Mouse (Mus musculus): ENCODE measurements around the gene Npb. TPM values are rescaled to one million over a fixed set of nuclear protein-coding genes. Genes with fewer than 3 reads are reported as not detected.
"Not testable (repeated sequence)": the region's sequence is repeated elsewhere in the genome, so short reads cannot be mapped to it uniquely, and the experiment has no call there.

Npb gene
- 0.42 TPM in 1 of 2 replicates, not detected in the other for polyA plus RNA-seq (2014; fragmentation: Nextera tagmentation; extraction: Ambion mirVana)

DNA sequence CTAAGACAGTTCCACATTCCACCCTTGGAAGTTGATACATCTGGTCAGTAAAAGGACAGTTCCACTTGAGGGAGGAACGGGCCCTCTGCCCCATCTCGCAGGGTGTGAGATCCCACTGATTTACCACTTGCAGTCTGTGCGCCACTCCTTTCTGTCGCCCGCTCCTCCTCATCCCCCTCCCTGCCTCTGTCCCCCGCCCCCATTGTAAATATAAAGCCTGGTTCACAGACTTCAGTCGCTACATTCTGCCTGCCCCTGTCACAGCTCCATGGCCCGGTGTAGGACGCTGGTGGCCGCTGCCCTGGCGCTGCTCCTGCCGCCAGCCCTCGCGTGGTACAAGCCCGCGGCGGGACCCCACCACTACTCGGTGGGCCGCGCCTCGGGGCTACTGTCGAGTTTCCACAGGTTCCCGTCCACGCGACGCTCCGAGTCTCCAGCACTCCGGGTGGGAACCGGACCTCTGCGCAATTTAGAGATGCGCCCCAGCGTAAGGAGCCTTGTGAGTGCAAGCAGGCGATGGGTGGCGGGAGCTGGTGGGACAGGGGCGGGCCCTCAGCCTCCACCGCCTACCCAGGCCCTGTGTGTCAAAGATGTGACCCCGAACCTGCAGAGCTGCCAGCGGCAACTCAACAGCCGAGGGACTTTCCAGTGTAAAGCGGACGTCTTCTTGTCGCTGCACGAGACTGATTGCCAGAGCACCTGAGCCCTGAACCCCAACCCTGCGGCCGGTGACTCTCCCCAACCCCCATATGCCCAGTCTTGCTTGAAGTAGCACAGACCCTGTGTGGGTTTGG is at the start of gene Npb:
Gene Npb, plus strand, starts transcription at position 237 of the 794 bp plus-strand sequence.
- peak within 1 kb of the TSS; percentile 40 for H3K4me2 ChIP-seq (replicated peaks; ENCODE audit: low read depth, low read length)
- peaks cover 13% of the 10 kb centered on the region; the same call in 1 of the 2 replicates for H3K27me3 ChIP-seq (ENCODE audit: control insufficient read depth, insufficient read depth, low read length)
- 6% methylated on average over 43 of the region's 45 CpGs for WGBS
- ATAC-seq (ENCODE audit: low FRiP score) (0 out of 2 replicates have a peak, but pooled peaks have one; percentile 51), DNase-seq (ENCODE audit: low spot score) (peak; percentile 18)
- H3K4me1 ChIP-seq (replicated peaks; ENCODE audit: control insufficient read depth, insufficient read depth, low read length): peaks cover 7% of the 10 kb centered on the region; the same call in 1 of the 2 replicates
- H3K4me3 ChIP-seq (ENCODE audit: low read depth, low read length): peak within 1 kb of the TSS; percentile 16; the same call in 1 of the 2 replicates
- no peaks in the 10 kb centered on the region for H3K9me3 ChIP-seq (ENCODE audit: control insufficient read depth, low read length)
- H3K36me3 ChIP-seq (ENCODE audit: control insufficient read depth, insufficient read depth, low read length): peaks cover 7% of the 10 kb centered on the region; the same call in 1 of the 2 replicates
- H3K27ac ChIP-seq (ENCODE audit: low read depth, low read length): no peak within 1 kb of the TSS
- H3K9ac ChIP-seq (ENCODE audit: low read depth, low read length): peak within 1 kb of the TSS; percentile 45; the same call in 1 of the 2 replicates

DNA sequence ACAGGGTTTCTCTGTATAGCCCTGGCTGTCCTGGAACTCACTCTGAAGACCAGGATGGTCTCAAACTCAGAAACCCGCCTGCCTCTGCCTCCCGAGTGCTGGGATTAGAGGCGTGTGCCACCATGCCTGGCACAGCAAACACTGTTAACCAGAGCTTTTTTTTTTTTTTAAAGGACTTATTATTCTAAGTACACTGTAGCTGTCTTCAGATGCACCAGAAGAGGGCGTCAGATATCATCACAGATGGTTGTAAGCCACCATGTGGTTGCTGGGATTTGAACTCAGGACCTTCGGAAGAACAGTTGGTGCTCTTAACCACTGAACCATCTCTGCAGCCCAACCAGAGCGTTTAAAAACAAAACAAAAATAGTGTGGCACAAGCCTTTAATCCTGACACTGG is 49.4 kb upstream of the Npb start:
- ATAC-seq (ENCODE audit: low FRiP score); H3K9me3 ChIP-seq (ENCODE audit: control insufficient read depth, low read length); H3K4me3 ChIP-seq (ENCODE audit: low read depth, low read length); H3K4me2 ChIP-seq (replicated peaks; ENCODE audit: low read depth, low read length); H3K4me1 ChIP-seq (replicated peaks; ENCODE audit: control insufficient read depth, insufficient read depth, low read length); H3K27ac ChIP-seq (ENCODE audit: low read depth, low read length); DNase-seq (ENCODE audit: low spot score); H3K9ac ChIP-seq (ENCODE audit: low read depth, low read length); H3K27me3 ChIP-seq (ENCODE audit: control insufficient read depth, insufficient read depth, low read length): not testable (repeated sequence)
- 90% methylated on average over 6 of the region's 6 CpGs for WGBS
- peaks cover 22% of the 10 kb centered on the region for H3K36me3 ChIP-seq (ENCODE audit: control insufficient read depth, insufficient read depth, low read length)

DNA sequence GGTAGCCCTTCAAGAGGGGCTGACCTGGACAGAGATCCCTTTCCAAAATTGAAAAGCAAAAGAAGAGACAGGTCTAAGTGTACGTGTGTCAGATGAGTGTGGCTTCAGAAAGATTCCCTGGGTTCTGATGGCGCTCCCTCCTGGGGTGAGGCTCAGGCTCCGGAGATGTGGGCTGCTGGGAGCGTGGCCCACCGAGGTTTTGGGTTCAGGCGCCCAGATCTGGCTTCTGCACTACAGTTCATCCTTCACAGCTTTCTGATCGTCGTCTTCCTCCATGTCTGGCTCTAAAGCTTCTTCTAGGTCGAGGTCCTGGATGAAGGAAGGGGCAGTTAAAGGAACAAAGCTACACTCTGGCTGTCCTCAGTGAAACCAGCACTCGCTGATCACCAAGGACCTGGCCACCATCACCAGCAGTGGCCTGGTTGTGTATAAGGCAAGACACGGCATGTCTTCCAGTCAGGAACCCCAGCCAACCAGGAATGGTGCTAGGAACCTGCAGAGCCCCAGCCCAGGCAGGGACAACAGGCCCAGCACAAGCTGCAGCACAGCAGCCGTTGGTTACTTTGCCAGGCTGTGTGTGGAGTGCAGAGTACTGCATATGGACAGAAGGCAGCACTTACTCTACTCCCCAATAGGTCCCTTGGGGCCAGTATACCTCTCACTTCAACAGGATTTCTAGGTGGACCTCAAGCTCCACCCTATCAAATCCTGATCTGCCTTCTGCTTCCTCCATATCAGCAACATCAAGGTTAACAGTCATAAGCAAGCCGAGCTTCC is 47.1 kb upstream of the Npb start:
- no peaks in the 10 kb centered on the region for H3K4me1 ChIP-seq (replicated peaks; ENCODE audit: control insufficient read depth, insufficient read depth, low read length)
- H3K4me2 ChIP-seq (replicated peaks; ENCODE audit: low read depth, low read length): no peak overlapping the region
- H3K9ac ChIP-seq (ENCODE audit: low read depth, low read length): no peak overlapping the region
- H3K27me3 ChIP-seq (ENCODE audit: control insufficient read depth, insufficient read depth, low read length): no peaks in the 10 kb centered on the region
- DNase-seq (ENCODE audit: low spot score) (no peak), ATAC-seq (ENCODE audit: low FRiP score) (no peak)
- H3K36me3 ChIP-seq (ENCODE audit: control insufficient read depth, insufficient read depth, low read length): peaks cover 30% of the 10 kb centered on the region
- no peaks in the 10 kb centered on the region for H3K9me3 ChIP-seq (ENCODE audit: control insufficient read depth, low read length)
- no peak overlapping the region for H3K27ac ChIP-seq (ENCODE audit: low read depth, low read length)
- 94% methylated on average over 13 of the region's 13 CpGs for WGBS
- no peak overlapping the region for H3K4me3 ChIP-seq (ENCODE audit: low read depth, low read length)

DNA sequence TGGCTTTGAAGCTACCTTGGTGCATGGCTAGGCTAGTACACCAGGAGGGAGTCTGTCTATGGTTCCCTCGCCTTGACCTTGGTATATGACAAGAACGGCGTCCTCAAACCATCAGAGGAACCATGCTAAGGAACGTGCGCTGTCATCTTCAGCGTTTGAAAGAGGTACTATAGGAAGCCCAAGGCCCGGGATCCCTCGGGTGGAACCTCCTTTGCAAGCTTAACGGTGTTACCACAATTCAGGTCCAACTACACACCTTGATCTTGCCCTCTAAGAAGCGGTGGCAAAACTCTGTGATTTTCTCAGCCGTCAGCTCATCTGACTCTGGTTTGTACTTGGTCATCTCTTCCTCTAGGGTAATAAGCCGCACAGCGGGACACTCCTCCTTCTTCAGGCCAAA is 45.3 kb upstream of the Npb start:
- H3K9me3 ChIP-seq (ENCODE audit: control insufficient read depth, low read length): no peaks in the 10 kb centered on the region
- H3K36me3 ChIP-seq (ENCODE audit: control insufficient read depth, insufficient read depth, low read length): peaks cover 35% of the 10 kb centered on the region
- no peaks in the 10 kb centered on the region for H3K4me1 ChIP-seq (replicated peaks; ENCODE audit: control insufficient read depth, insufficient read depth, low read length)
- no peak for ATAC-seq (ENCODE audit: low FRiP score)
- no peak overlapping the region for H3K4me2 ChIP-seq (replicated peaks; ENCODE audit: low read depth, low read length)
- H3K27me3 ChIP-seq (ENCODE audit: control insufficient read depth, insufficient read depth, low read length): no peaks in the 10 kb centered on the region
- no peak for DNase-seq (ENCODE audit: low spot score)
- H3K9ac ChIP-seq (ENCODE audit: low read depth, low read length): no peak overlapping the region
- WGBS: 96% methylated on average over 13 of the region's 13 CpGs
- no peak overlapping the region for H3K27ac ChIP-seq (ENCODE audit: low read depth, low read length)
- no peak overlapping the region for H3K4me3 ChIP-seq (ENCODE audit: low read depth, low read length)

DNA sequence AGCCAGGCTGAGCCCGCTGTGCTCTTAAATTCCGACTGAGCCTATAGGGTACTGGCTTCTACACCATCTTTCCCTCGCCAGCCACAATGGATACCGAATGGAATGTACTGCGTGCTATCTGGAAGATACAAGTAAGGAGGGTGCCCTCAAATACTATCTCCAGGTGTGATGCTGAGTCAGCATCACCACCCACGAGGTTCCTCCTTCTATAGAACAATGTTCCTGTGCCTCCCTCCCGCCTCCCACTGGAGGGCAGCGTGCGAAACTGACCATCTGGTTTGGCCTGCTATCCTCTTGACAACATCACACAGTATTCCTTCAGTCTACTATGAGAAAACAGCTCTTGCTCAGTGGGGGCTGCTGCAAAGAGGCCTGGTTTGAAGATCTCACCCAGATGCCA is 43.2 kb upstream of the Npb start:
- H3K9me3 ChIP-seq (ENCODE audit: control insufficient read depth, low read length): no peaks in the 10 kb centered on the region
- no peak overlapping the region for H3K27ac ChIP-seq (ENCODE audit: low read depth, low read length)
- peaks cover 41% of the 10 kb centered on the region for H3K36me3 ChIP-seq (ENCODE audit: control insufficient read depth, insufficient read depth, low read length)
- no peak overlapping the region for H3K4me3 ChIP-seq (ENCODE audit: low read depth, low read length)
- WGBS: 87% methylated on average over 9 of the region's 9 CpGs
- ATAC-seq (ENCODE audit: low FRiP score) (no peak), DNase-seq (ENCODE audit: low spot score) (no peak)
- no peak overlapping the region for H3K4me2 ChIP-seq (replicated peaks; ENCODE audit: low read depth, low read length)
- H3K9ac ChIP-seq (ENCODE audit: low read depth, low read length): no peak overlapping the region
- no peaks in the 10 kb centered on the region for H3K27me3 ChIP-seq (ENCODE audit: control insufficient read depth, insufficient read depth, low read length)
- H3K4me1 ChIP-seq (replicated peaks; ENCODE audit: control insufficient read depth, insufficient read depth, low read length): no peaks in the 10 kb centered on the region

DNA sequence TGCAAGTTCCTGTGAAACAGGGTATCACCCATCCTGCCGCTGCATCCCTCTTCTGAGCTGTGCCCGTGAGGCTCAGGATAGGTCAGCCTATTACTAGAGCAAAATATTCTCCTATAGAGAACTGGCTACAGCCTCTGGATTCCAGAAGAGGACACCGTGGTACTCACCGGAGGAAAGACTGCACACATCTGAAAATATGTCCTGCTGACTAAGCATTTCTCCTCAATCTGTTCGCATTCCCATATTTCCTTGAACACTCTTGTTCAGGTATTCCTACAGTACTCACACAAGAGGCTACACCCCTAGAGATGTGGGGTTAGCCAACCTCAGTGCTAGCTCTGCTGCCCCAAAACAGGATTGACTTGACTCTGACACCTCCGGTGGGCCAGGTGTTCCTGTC is 40.0 kb upstream of the Npb start:
- H3K4me3 ChIP-seq (ENCODE audit: low read depth, low read length): no peak overlapping the region
- no peak for ATAC-seq (ENCODE audit: low FRiP score)
- no peak overlapping the region for H3K4me2 ChIP-seq (replicated peaks; ENCODE audit: low read depth, low read length)
- peaks cover 23% of the 10 kb centered on the region for H3K36me3 ChIP-seq (ENCODE audit: control insufficient read depth, insufficient read depth, low read length)
- H3K9ac ChIP-seq (ENCODE audit: low read depth, low read length): no peak overlapping the region
- H3K27ac ChIP-seq (ENCODE audit: low read depth, low read length): no peak overlapping the region
- peaks cover 8% of the 10 kb centered on the region; the same call in 1 of the 2 replicates for H3K4me1 ChIP-seq (replicated peaks; ENCODE audit: control insufficient read depth, insufficient read depth, low read length)
- H3K9me3 ChIP-seq (ENCODE audit: control insufficient read depth, low read length): no peaks in the 10 kb centered on the region
- no peaks in the 10 kb centered on the region for H3K27me3 ChIP-seq (ENCODE audit: control insufficient read depth, insufficient read depth, low read length)
- WGBS: 96% methylated on average over 6 of the region's 6 CpGs
- no peak for DNase-seq (ENCODE audit: low spot score)

DNA sequence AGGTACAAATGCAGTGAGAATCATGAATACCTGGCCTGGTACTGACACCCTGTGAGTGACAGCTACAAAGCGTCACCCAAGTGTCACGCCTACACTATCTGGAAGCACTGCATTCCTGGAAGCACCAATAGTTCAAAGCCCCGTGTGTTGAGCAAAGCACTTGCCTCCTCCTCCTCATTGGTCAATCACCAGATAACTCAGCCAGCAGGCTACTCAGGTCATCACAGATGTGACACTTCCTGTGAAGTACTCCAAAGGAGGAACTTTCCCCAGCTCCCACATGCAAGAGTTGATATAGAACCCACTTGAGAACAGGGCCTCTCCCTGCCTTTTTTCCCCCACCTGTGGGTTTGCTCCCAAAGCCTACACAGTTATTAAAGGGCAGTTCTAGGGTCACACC is 37.2 kb upstream of the Npb start:
- Histone ChIP-seq H3K4me2 (replicated peaks; ENCODE audit: low read depth, low read length) (peak overlapping the region; percentile 86; the same call in 1 of the 2 replicates), H3K9me3 (ENCODE audit: control insufficient read depth, low read length) (no peaks in the 10 kb centered on the region), H3K27me3 (ENCODE audit: control insufficient read depth, insufficient read depth, low read length) (no peaks in the 10 kb centered on the region), H3K4me3 (ENCODE audit: low read depth, low read length) (peak overlapping the region; percentile 99; the same call in 1 of the 2 replicates), H3K36me3 (ENCODE audit: control insufficient read depth, insufficient read depth, low read length) (peaks cover 15% of the 10 kb centered on the region), H3K4me1 (replicated peaks; ENCODE audit: control insufficient read depth, insufficient read depth, low read length) (peaks cover 14% of the 10 kb centered on the region; the same call in 1 of the 2 replicates), H3K9ac (ENCODE audit: low read depth, low read length) (peak overlapping the region; percentile 96; the same call in 1 of the 2 replicates), H3K27ac (ENCODE audit: low read depth, low read length) (no peak overlapping the region)
- DNase-seq (ENCODE audit: low spot score): no peak
- ATAC-seq (ENCODE audit: low FRiP score): no peak
- WGBS: 90% methylated on average over 3 of the region's 3 CpGs

DNA sequence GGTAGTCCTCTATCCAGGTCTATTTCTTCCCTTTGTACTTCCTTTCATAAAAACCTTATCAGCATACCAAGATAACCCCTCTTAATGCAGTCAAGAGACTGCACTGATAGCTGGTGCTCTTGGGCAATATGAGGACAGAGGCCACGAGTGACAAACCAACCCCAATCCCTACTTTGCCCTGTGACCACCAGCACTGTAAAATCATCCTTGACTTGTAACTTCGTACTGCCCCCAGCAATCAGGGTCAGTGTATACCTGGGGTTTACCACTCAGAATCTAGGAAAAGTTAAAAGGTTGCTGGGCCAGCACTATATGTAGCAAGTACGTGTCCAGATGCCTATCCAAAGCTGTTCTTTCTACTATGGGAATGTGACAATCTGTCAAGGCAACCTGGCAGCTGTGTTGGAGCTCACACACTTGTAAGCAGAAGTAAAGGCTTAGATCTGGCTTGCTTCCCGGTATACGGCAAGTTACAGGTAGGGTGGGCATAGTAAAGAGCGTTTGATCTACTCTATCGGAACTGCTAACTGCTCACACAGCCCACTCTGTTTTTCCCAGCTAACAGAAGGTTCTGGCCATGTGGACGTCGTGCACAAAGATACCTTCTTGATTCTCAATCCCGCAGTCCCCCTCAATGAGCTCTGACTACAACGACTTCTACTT is 36.4 kb upstream of the Npb start:
- H3K4me1 ChIP-seq (replicated peaks; ENCODE audit: control insufficient read depth, insufficient read depth, low read length): peaks cover 14% of the 10 kb centered on the region; the same call in 1 of the 2 replicates
- H3K9ac ChIP-seq (ENCODE audit: low read depth, low read length): peak overlapping the region; percentile 96
- no peaks in the 10 kb centered on the region for H3K9me3 ChIP-seq (ENCODE audit: control insufficient read depth, low read length)
- DNase-seq (ENCODE audit: low spot score) (no peak), ATAC-seq (ENCODE audit: low FRiP score) (no peak)
- 19% methylated on average over 11 of the region's 11 CpGs for WGBS
- H3K27me3 ChIP-seq (ENCODE audit: control insufficient read depth, insufficient read depth, low read length): no peaks in the 10 kb centered on the region
- peak overlapping the region; percentile 86 for H3K4me2 ChIP-seq (replicated peaks; ENCODE audit: low read depth, low read length)
- peak overlapping the region; percentile 99 for H3K4me3 ChIP-seq (ENCODE audit: low read depth, low read length)
- H3K36me3 ChIP-seq (ENCODE audit: control insufficient read depth, insufficient read depth, low read length): peaks cover 13% of the 10 kb centered on the region
- peak overlapping the region; percentile 89 for H3K27ac ChIP-seq (ENCODE audit: low read depth, low read length)

All from hindbrain, embryonic 11.5 days (tissue).